Mouse (Mus musculus): ENCODE results near the gene Olfr1383. TPM values are rescaled to one million over a fixed set of nuclear protein-coding genes. Genes with fewer than 3 reads are reported as not detected.

Gene Olfr1383
- total RNA-seq (2023) = not detected

DNA sequence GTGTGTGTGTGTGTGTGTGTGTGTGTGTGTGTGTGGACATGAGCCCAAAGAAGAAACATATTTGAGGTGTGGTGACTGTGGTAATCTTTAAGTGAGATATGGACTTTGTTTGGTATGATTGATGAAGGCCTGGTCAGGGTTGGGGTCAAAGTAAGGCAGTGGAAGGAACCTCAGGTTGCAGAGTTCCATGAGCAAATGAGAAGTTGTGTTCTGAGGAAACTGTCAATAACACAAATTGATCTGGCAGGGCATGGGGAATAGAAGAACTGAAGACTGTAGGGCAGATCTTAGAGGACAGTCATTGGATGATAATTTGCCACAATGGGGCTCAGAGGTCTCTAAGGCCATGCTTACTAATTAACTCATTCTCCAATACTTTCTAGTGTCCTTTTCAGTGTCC is at the start of gene Olfr1383:
Gene Olfr1383 (plus strand): TSS at position 301 of the 400 bp plus-strand sequence.

DNA sequence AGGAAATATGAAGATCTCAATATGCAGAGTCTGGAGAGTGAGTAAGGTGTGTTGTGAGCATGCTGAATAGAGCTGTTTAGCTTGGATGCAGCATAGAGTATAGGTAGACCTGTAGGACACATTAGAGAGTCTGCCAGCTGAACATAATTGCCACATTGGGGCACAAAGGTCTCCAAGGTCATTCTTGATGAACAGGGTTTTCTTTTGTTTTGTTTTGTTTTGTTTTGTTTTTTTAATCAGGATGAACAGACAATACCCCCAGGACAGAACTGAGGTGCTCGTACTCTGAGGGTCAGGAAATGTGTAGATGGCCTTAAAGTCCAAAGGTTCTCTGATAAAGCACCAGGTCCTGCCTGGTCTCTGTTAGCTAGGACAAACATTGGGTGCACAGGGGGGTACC is 30.7 kb upstream of the Olfr1383 start, which contains the start of gene Olfr1385:
Gene Olfr1385 (plus strand): TSS at position 301 of the 400 bp plus-strand sequence.

DNA sequence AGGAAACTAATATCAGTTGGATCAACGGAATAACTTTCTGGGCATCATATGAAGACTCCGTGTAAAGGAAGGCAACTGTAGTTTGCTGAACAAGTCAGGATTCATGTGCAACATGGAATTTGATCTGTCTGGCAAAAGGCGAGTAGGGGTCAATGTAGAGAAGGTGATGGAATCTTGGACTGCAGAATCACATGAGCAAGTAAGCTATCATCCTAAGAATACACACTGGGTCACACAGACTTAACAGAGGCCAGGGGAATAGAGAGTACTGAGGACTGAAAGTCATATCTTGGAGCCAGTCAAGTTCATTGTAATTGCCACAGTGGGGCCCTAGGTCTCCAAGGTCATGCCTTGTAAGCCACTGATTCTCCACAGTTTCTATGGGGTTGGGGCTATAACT is 8.5 kb downstream of the Olfr1383 start, which contains the start of gene Olfr1382:
Gene Olfr1382 (plus strand): TSS at position 301 of the 400 bp plus-strand sequence.

GRCm38 (mm10) chr11:49543149-49543548 is 23.7 kb downstream of the Olfr1383 start, which contains the start of gene Olfr1381:
Gene Olfr1381 (plus strand): TSS chr11:49543449.

GRCm38 (mm10) chr11:49556578-49556977 is 37.1 kb downstream of the Olfr1383 start, which contains the start of gene Olfr1380:
Gene Olfr1380 (plus strand): TSS chr11:49556878.

Other genes starting within 250 kb of the Olfr1383 start
- under 1 TPM; 0.18 to 0.73 TPM for gene Olfr1393, start 241.3 kb upstream of the Olfr1383 start, total RNA-seq (2023)
- not detected for gene Olfr1392, start 234.4 kb upstream of the Olfr1383 start, total RNA-seq (2023)
- not detected for gene Olfr10, start 214.9 kb upstream of the Olfr1383 start, total RNA-seq (2023)
- not detected for gene Olfr1391, start 196.9 kb upstream of the Olfr1383 start, total RNA-seq (2023)
- not detected for gene Olfr1390, start 184.5 kb upstream of the Olfr1383 start, total RNA-seq (2023)
- not detected for gene Olfr1389, start 96.6 kb upstream of the Olfr1383 start, total RNA-seq (2023)
- under 1 TPM; 0.52 to 0.74 TPM for gene Olfr1388, start 83.0 kb upstream of the Olfr1383 start, total RNA-seq (2023)
- not detected for gene Olfr1387, start 64.3 kb upstream of the Olfr1383 start, total RNA-seq (2023)
- not detected for gene Olfr1386, start 54.6 kb upstream of the Olfr1383 start, total RNA-seq (2023)
- not detected for gene Olfr1385, start 30.6 kb upstream of the Olfr1383 start, total RNA-seq (2023)
- gene Olfr1384, start 12.9 kb upstream of the Olfr1383 start, total RNA-seq (2023) = not detected
- not detected for gene Olfr1382, start 8.6 kb downstream of the Olfr1383 start, total RNA-seq (2023)
- gene Olfr1381, start 23.8 kb downstream of the Olfr1383 start, total RNA-seq (2023) = not detected
- not detected for gene Olfr1380, start 37.2 kb downstream of the Olfr1383 start, total RNA-seq (2023)
- not detected for gene Flt4, start 89.6 kb downstream of the Olfr1383 start, total RNA-seq (2023)
- gene Scgb3a1, start 144.0 kb downstream of the Olfr1383 start, total RNA-seq (2023) = not detected
- gene Cnot6, start 193.1 kb downstream of the Olfr1383 start, total RNA-seq (2023) = 10 to 100 TPM; 86.4 to 88.8 TPM